Mouse (Mus musculus) liver, adult (tissue): ENCODE data around the gene Rrn3.

ENCODE experiments used
- GATA4 ChIP-seq: IDR thresholded peaks from 2 replicates; pipeline ENCODE4 v1.6.1; 2014; ENCODE audit warnings: mild to moderate bottlenecking, low read length; ENCODE audit not compliant: insufficient replicate concordance

The Rrn3 gene

DNA sequence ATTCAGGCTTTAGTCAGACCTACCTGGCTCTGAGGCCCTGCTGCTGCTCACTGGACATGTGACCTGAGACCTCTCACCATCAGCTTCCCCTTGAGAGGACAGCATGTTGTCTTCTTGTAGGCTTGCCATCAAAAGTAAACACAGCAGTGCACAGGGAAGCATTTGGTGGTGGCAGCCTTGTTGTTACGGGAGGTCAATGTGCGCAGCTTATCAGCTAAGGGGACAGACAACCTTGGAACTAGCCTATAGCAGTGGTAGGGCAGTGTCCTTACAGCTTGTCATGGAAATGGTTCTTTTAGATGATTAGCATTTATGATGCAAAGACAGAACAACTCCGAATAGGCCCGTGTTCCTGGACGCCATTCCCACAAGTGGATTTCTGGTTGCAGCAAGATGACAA, 53.9 kb downstream of the Rrn3 start:
- TF ChIP-seq GATA4, result no peak

DNA sequence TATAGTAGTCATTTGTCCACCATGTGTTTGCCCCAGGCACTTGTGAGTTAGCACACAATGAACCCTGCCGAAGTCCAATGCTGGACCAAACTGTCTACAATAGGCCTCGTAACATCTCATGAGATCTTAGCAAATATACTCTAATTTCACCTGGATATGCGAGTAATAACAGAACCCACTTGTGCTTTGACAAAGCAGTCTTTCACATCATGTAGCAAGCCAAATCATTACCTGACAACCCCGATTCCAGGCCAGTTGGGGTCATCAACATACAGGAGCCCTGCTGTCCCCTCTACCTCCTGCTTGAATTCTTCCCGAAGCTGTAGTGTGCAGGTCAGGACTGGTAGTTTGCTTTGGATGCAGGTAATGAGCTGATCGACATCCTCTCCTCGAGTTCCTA, 59.5 kb downstream of the Rrn3 start:
- TF ChIP-seq GATA4, result no peak

DNA sequence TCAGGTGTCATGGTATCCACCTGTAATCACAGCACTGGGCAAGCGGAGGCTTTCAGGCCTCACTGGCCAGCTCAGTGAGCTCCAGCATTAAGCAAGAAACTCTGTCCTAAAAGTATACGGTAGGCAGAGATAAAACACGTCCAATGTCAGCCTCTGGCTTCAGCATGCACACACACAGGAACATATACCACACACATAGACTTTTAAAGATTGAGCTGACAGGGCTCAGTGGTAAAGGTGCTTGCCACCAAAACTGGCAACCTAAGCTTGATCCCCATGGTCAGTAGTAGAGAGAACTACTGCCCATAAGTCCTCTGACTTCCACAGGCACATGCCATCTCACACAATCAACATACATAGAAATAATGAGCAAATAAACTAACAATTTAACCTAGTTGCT, 60.4 kb downstream of the Rrn3 start:
- no peak for TF ChIP-seq GATA4

DNA sequence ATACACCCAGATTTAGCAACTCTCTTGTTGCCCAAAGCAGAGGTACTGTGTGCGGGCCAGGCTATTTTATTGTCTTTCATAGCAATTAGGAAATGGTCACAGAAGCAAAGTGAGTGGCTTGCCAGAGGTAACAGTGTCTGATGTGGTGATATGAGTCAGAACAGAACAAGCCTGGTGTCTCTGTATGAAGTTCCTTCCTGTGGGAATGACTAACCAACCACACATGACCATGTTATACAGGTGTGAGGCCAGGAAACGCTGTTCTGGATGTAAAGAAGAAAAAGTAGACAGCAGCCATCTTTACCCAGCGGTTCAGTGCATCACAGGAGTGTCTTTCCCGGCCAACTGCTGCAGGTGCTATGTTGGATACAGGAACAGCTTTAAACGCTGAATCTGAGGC, 64.5 kb downstream of the Rrn3 start:
- TF ChIP-seq GATA4, result no peak

DNA sequence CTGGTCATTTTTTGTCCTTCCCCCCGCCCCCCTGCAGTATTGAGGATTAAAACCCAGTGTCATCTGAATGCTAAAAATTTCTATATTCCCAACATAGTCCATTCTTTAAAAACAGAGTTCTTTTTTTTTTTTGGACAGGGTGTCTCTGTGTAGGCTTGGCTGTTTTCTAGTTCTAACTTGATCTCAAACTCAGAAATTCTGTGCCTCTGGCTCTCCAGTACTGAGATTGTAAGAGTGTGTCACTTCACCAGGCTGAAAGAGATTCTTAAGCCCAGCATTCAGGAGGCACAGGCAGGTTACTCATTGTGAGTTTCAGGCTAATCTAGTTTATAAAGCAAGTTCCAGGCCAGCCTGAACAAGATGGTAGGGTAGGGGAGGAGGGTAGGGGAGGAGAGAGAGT, 66.2 kb downstream of the Rrn3 start:
- no peak for TF ChIP-seq GATA4

DNA sequence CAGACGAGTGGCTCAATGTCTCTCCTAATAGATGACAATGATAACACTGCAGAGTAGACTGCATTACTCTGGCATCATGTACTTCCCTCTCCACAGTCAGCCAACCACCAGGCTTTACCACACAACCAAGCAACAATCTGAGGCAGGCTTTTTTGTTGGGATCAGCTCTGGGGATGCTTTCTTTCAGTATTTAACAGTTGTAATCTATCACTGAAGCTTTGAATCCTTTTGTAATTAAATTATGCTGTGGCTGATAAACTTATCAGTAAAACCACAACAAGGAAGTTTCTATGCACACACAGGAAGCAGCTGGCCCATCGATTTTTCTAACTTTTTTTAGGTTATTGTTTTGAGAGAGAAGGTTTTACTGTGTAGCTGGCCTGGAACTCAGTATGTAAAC, 67.8 kb downstream of the Rrn3 start:
- TF ChIP-seq GATA4, result no peak

DNA sequence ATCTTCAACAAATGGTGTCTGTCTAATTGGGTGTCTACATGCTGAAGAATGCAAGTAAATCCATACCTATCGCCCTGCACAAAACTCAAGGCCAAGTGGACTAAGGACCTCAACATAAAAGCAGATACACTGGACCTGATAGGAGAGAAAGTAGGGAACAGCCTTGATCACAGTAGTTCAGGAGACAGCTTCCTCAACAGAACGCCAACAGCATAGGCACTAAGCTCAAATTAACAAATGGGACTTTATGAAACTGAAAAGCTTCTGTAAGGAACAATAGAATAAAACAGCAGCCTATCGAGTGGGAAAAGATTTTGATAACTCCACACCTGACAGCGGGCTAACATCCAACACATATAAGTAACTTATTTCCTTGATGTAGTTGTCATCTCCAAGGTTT, 70.9 kb downstream of the Rrn3 start:
- TF ChIP-seq GATA4, result no peak

DNA sequence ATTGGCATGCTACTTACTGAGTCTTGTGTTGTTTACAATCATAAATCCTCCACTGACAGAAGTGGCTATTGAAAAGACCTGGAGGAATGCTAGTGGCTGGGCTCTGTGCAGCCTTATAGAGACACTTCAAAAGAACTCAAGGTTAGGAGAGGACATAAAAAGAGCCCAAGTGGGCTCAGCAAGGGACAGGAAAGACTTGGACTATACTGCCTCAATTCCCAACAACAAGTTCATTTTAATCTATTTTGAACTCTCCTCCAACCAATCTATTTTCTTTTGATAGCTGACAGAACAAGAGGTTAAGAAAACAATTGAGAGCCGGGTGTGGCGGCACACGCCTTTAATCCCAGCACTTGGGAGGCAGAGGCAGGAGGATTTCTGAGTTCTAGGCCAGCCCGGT, 73.4 kb downstream of the Rrn3 start:
- no peak for TF ChIP-seq GATA4
